Mouse (Mus musculus) neural tube, embryonic 10.5 days (tissue): ENCODE measurements at regions not wholly inside any gene's neighbourhood (a gene's known extent, or its start where the extent isn't known, plus 50 kb on each side); places are given as distances from the start of the nearest gene placed in this dataset.

Experiments used
- DNase-seq: peaks from one replicate; pipeline ENCODE4 v3.0.0-alpha.2; 2017; ENCODE audit warnings: low spot score; ENCODE audit errors: extremely low spot score

- no peak for DNase-seq
These were observed 82.0 kb upstream of the 4930583I09Rik start for GRCm38 (mm10) chr17:64917830-64918229.

GRCm38 (mm10) chr17:64916657-64917056 is 80.8 kb upstream of the 4930583I09Rik start:
- DNase-seq, result no peak

GRCm38 (mm10) chr17:64915708-64916107 is 79.8 kb upstream of the 4930583I09Rik start:
- no peak for DNase-seq

- DNase-seq, result no peak
These were observed 79.2 kb upstream of the 4930583I09Rik start for GRCm38 (mm10) chr17:64915025-64915424.

GRCm38 (mm10) chr17:64914302-64914701 is 78.4 kb upstream of the 4930583I09Rik start:
- no peak for DNase-seq

- DNase-seq, result no peak
These were observed 72.8 kb upstream of the 4930583I09Rik start for GRCm38 (mm10) chr17:64908671-64909070.

GRCm38 (mm10) chr17:64901721-64902623 is 66.1 kb upstream of the 4930583I09Rik start:
- no peak for DNase-seq

GRCm38 (mm10) chr17:64897473-64897872 is 61.6 kb upstream of the 4930583I09Rik start:
- no peak for DNase-seq

- no peak for DNase-seq
These were observed 60.0 kb upstream of the 4930583I09Rik start for GRCm38 (mm10) chr17:64895886-64896285.

GRCm38 (mm10) chr17:64895466-64895865 is 59.6 kb upstream of the 4930583I09Rik start:
- DNase-seq, result no peak

- no peak for DNase-seq
These were observed 57.5 kb upstream of the 4930583I09Rik start for GRCm38 (mm10) chr17:64893182-64893902.
